Mouse (Mus musculus) c-Kit-positive CD71-positive TER-119-positive erythroid progenitor cells, embryonic 14.5 days (primary cell): ENCODE data around the gene Apold1.

ENCODE experiments used
- DNase-seq: peaks from one replicate; pipeline ENCODE4 v3.0.0-alpha.2; 2013; ENCODE audit warnings: low spot score

The Apold1 gene

DNA sequence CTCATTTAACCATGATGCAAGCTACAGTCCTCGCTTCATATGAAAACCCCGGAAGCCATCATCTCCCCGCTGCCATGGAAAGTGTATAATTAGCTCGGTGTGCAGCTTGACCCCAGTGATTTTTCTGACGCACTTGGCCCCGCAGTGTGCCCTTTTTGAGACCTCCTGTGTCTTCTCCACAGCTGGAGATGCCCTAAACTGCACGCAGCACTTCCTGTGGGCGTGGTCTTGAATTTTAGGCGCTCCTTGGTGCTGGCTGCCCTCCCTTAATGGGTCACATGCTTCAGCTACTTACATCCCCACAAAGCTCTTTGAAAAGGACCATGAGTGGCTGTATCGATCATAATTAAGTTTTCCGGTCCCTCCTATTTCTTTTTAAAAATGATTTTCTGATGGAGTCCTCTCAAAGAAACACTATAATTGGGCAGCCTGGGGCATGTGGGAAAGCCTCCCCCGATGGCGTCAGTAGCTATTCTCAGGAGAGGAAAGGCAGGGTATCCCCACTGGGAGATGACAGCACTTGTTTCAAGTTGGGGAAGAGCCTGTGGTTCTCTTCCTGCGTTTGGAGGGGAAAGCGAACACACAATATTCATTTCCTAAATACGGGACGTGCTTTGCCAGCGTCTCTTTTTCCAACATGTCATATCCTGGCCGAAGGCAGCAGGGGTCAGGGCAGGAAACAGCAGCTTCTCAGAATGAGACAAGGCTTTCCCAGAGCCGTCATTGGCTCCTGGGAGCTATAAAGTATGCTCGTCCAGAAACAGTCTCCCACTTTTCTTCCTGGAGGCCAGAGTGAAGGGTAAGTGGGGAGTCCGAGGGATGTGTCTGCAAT is at the start of gene Apold1:
TSS of gene Apold1 (plus strand) at position 488 of the 832 bp plus-strand sequence.
- DNase-seq, result peak; percentile 45

DNA sequence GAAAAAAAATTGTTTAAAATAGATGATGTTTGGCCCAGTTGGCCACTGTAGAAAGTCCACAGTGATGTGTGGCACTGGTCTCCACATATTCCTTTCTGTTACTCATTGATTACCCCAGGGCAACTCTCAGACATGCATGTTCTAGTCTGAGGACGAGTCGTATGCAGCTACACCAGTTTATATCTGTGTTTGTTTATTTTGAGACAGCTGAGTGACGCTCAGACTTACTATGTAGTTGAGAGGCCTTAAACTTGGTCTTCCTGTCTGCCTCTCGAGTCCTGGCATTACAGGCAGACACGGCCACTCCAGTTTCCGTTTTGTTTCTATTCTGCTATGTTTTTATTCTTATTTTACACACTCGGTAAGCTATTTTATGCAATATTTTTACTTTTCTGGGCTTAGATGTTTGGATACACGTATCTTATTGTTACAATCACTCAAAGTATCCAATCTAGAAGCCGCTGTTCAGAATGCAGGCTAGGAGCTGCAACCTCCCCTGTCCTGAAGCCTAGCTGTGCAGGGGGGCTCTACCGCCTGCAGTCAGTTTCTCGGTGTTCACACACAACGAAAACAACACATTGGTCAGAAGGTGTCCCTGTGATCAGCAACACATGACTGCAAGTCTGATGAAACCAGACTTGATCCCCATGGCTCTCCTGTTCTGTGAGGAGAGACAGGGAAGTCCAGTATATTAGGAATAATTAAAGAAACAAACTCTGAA is 48.9 kb upstream of the Apold1 start:
- no peak for DNase-seq

DNA sequence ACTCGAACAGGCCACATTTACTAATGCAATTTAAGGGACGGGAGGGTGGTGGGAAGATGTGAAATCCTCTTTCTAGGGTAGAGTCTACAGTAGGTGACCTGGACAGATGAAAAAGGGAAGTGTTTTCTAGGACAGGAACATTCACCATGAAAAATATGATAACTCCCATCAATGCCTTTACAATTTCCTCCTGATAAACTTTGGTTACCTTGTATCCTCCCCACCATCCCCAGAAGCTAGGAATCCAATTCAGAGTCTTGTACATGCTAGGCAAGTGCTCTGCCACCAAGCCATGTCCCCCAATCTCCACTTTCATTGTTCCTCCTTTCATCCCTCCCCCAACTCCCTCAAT is 48.3 kb upstream of the Apold1 start:
- no peak for DNase-seq

DNA sequence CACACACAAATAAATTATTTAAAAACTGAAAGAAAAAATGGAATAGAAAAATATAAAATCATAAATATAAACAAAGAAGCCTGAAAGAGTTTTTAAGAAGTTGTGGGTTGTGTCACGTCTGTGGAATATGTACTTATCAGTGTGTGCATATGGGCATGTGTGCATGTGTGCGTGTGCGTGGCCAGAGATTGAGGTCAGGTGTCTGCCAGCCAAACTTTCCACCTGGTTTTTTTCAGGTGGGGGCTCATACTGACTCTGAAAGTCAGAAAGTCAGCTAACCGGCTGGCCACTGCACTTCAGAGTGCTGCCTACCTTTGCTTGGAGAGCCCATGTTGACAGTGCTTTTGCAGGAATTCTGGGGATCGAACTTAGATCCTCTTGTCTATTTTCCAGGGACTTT is 47.2 kb upstream of the Apold1 start:
- no peak for DNase-seq

DNA sequence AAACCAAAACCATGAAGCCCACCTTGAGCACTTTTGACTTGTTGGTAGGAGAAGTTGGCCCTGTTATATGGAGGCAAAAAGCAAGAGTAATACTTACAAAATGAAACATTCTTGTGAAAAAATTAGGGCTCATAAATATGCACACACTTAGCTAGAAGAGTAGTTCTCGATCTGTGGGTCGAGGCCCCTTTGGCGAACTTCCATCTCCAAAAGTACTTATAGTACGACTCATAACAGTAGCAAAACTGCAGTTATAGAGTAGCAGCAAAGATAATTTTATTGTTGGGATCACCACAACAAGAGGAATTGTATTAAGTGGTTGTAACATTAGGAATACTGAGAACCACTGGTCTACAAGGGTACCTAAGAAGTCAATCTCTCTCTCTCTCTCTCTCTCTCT is 41.7 kb upstream of the Apold1 start:
- no peak for DNase-seq

DNA sequence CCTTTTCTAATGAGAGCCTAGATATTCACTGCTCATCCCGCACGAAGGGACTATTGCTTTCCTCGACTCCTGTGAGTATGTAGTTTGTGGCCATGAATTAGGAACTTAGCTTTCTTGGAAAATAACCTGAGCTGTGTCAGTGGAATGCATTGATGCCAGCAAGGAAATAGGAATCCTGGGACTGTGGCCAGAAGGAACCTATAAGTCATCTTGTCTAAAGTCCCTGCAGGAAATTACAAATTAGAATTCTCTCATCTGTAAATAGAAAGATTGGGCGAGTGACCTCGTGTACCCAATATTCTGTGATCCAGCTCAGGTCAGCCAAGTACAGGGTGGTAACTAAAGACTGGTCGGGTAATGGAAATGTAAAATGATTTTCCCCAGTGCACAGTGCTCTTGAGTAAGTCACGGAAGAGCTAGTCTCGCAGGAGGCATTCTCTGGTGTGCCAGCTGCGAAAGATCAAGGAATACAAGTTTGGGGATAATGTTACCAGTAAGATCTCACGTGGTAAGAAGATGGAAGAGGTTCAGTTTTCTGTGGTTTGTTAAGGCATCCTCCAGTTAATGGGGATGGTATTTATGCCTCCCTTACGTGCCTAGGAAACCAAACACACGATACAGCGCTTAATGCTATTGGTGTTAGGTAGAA is 37.6 kb upstream of the Apold1 start:
- DNase-seq, result no peak

DNA sequence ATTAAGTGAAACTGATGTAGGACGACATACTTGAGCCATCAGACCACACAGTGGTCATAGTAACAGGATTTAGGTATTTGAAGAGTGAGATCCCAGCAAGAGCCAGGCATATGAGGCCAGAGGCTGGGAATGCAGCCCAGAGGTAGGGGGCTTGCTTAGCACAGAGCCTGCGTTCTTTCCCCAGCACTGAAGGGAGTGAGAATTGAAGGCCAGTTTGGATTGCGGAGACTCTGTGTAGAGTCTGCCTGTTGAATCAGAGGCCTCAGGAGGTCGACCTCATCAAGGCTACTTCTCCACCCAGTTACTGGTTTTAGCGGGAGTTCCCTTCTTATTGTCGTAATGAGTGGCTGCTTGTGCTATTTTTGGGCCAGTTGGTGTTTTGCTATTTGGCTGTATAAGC is 35.5 kb upstream of the Apold1 start:
- DNase-seq, result no peak

DNA sequence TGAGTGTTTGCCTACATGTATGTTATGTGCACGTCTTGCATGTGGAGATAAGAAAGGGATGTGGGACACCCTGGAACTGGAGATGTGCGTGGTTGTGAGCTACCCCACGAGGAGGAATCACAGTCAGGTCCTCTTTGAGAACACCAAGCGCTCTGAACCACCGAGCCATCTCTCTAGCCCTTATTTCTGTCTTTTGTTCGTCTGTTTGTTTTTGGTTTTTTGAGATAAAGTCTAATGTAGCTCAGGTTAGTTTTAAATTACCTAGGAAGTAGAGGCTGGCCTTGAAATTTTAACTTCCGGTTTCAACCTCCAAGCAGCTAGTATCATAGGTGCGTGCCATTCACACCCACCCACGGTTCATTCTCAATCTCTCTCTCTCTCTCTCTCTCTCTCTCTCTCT is 34.7 kb upstream of the Apold1 start:
- no peak for DNase-seq

DNA sequence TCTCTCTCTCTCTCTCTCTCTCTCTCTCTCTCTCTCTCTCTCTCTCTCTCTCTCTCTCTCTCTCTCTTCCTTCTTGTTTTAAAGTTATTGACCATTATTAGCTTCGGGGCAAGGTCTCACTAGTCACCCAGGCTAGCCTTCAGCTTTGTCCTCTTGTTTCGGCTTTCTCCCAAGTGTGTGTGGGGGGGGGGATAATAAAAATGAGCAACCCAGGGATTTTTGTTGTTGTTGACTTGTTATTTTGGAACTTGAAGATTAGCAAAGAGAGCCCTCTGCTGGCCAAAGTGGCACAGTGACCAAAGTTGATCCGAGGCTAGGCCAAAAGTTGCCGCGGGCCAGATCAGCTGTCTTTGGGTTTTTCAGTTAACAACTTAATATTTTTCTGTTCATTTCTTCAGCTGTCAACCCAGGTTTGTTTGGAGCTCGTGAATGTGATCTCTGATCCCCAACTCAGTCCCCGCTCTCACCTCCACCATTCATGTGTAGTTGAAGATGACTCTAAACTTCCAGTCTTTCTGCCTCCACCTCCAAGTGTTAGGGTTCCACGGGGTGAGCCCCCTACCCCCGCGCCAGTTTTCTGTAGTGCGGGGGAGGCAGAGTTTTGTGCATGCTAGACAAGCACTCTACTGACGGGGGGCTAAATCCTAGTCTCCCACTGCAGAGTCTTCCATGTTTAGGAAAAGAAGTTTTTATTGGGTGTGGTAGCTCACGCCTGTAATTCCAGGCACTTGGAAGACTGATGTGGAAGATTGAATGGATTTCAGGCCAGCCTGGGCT is 34.0 kb upstream of the Apold1 start:
- peak; percentile 74 for DNase-seq

DNA sequence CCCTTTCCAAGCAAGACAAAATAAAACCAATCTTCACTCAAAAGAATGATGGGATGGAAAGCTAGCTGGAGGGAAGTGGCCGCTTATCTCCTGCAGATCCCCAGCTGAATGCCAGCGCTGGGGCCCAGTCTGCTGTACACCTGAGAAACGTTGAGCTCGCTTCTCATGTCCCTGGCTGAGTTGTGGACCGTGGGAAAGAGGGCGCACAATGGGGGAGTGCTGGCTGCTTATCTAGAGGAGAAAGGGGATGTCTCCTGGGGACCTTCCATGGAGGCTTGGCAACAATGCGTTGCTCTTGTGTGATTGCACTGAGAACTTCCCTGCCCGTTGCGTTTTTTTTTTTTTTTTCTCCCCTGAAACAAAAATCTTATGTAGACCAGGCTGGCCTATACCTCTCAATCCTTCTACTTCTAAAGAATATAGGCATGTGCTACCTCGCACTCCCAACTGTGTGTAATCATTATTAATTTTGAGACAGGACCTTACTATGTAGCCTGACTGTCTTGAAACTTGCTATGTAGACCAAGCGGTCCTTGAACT is 32.9 kb upstream of the Apold1 start:
- DNase-seq, result no peak

DNA sequence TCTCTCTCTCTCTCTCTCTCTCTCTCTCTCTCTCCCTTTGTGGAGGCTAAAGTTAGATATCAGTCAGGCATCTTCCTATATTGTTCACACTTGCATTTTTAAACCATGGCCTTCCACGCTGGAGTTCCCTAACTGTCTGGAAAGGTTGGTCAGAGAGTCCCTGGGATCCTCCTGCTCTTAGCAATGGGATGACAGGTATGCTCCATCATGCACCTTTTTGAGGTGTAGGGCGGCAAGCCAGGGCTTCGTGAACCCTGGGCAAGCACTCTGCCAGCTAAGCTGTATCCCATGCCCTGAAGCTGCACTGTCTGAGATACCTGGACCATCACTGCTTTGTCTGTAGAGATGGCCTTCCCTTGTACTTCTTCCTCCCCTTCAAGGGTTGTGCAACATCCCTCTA is 32.3 kb upstream of the Apold1 start:
- no peak for DNase-seq

DNA sequence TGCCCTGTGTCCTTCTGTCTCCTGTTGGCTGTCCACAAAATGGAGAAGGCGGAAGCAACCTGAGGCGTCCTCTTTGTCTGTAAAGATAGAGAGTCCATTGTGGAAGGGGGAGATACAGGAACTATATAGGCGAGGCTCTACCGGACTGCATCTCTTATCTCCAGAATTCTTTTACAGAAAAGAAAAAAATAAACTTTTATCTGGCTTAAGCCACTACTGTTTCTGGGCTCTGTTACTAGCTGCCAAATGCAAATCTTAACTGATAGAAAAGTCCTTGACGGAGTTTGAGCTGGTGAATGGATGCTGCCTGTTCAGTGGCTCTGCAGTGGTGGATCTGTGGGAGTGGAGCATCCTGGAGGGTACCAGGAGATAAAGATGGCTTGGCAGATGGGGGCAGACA is 30.2 kb upstream of the Apold1 start:
- DNase-seq, result no peak

DNA sequence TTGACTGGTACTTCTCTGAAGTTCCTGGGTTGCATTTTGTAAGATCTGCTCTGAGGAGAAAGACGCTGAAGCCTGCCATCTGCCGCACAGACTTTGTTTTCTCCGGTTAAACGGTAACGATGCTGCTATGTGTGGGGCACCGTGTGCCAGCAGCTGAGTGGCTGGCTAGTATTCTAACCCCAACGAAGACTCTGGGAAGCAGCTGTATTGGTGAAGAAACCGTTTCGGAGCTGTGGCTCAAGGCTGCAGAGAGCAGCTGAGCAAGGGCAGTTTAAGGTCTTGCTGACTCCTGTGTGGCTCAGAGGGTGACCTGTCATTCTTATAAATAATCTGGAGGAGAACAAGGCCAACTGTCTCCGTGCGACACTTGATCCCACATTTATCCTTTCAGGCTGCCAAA is 27.5 kb upstream of the Apold1 start:
- no peak for DNase-seq

DNA sequence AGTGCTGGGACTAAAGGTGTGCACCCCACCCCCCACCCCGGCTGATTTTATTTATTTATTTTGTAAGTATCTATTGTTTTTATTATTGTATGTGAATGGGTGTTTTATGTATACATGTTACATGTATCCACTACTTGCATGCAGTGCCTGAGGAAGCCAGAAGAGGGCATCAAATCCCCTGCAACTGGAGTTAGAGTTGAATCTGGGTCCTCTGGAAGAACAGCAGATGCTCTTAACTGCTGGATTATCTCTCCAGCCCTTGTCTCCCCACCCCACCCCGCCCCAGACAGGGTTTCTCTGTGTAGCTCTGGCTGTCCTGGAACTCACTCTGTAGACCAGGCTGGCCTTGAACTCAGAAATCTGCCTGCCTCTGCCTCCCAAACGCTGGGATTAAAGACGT is 25.1 kb upstream of the Apold1 start:
- no peak for DNase-seq

DNA sequence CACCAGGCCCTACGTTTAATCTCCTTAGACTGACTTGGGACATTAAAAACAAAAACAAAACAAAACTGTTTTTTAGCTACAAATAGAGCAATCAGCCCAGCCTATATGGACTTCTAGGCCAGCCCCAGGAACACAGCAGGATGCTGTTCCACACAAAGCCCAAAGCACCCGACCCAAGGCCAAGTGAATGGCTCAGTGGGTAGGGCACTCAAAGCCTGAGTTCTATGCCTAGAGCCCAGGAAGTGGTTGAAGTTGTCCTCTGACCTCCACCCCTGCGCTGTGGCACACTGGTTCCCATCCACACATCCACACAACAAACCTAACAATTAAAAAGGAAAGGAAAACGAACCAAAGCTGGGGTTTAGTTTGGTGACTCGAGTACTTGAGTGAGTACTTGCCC is 20.2 kb upstream of the Apold1 start:
- no peak for DNase-seq

DNA sequence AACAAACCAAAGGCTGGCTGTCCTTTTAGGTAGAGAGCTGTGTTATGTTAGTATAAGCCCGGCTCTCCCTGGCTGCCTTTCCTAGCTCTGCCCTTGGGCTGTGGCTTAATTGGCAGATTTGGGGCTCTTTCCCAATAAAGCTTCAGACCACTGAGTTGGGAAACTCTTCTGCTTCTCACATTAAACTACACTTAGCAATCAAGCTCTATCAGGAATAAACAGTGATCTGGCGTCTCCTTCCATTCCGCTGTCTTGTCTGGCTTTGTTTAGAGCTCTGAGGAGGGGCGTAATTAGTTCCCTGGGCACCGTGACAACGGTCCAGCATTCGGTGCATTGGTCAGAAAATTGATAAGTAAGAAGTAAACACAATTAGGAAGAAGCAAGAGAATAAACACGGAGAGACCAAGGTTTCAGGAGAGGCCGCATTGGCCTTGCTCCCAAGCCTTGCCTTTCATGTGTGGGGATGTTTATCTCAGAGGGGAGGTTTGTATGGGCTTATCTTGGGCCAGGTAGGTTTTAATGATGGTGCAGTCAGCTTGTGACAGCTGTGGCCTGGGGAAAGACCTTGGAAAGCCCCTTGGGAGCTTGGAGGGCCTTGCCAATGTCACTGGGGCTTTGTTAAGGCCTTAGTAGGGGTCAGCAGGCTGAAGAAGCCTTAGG is 19.5 kb upstream of the Apold1 start:
- DNase-seq, result no peak

DNA sequence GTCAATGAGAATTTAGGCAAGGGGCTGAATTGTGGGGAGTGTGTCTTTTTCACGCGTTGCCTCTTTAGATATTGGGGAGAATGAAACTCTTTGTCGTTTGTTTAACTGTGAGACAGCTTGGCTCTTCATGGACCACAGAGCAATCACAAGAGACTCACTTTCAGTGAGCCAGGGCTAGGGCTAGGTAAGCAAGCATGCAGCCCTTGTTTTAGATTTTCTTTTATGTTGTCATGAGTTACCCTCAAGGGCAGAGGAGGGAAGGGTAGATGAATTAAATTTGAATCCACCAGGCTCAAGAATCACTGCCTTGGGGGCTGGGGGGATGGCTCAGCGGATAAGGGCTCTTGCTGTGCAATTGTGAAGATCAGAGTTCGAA is 19.0 kb upstream of the Apold1 start:
- no peak for DNase-seq

DNA sequence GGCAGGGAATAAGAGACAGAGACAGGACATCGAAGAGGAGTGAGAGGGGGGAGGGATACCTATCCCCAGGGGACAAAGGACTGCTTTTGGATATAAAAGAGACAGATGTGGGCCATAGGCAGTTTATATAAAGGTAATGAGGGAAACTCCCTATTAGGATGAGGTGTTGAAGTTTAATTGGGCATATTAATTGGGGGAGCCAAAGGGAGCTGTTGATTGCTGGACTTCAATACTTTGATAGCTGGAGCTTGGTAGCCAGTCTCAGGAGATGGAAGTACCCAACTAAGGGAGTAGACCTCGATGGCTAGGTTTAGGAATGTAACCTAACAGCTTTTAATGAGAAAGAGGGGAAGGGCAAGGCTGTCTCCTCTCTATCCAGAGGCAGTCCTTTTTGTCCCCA is 17.6 kb upstream of the Apold1 start:
- DNase-seq, result no peak

DNA sequence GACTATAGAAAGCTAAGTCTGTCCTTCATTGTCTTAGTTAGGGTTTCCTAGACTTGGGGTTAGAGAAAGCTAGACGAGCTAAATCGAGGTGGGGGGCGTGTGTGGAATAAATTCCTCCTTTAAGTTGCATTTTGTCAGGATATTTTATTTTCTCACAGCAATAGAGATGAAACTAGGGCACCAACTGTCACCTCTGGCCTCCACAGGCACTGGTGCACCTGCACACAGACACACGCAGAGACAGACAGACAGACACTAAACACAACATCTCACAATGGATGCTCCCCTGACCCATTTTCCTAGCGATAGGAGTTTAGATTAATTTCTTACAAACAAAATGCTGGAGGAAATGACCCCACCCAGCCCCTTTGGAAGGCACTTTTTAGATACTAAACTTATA is 14.8 kb upstream of the Apold1 start:
- no peak for DNase-seq

DNA sequence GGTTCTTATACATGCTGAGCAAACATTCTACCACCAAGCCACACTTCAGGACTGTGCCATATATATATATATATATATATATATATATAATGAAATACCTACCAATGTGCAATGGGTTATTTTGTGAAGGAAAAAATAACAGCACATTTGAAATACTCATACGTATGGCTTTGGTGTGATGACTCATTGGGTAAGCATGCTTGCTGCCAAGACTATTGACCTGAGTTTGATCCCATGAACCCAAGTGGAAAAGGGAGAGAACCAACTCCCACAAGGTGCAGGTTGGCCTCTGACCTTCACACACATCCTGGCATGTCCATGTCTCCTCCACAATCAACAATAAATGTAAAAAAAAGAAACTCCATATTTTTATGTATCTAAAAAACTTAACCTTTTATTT is 13.2 kb upstream of the Apold1 start:
- no peak for DNase-seq

DNA sequence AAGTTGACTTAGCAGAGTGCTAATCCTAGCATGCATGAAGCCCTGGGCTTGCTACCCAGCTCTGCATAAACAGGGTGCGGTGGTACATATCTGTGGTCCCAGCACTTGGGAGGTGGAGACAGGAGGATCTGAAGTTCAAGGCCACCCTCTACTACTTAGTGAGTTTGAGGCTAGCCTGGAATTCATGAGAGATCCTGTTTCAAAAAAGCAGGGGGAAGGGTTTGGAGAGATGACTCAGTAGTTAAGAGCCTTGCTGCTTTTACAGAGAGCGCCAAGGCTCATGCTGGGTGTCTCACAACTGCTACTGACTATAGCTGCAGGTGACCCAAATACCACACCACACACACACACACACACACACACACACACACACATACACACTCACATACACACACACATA is 12.0 kb upstream of the Apold1 start:
- DNase-seq, result no peak

DNA sequence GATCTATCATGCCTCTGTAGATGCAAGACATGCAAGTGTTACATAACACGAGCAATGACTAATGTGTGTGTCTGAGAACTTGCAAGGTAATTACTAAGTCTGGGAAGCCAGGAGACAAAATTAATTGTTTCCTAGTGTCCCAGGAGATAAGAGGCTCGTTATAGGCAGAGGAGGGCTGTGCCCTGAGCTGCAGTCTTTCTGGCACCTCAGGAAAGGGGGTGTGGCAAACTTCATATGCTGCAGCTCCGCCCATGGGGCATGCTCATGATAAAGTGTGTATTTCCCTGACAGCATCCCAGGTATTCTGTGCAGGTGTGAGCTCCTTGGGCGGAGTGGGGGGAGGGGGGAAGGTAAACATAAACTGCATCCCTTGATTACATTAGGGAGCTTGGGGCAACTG is 9.4 kb upstream of the Apold1 start:
- no peak for DNase-seq
